Mouse (Mus musculus) brain, embryonic 14.5 days (tissue): ENCODE measurements around the gene Tex9. TPM values are rescaled to one million over a fixed set of nuclear protein-coding genes. Genes with fewer than 3 reads are reported as not detected.

Experiments used
- DNase-seq: peaks from one replicate; pipeline ENCODE4 v3.0.0-alpha.2; 2011; ENCODE audit warnings: low read depth
- CTCF ChIP-seq: fragments of 200-500 bp; IDR thresholded peaks from 2 replicates; pipeline ENCODE4 v1.5.1; 2012; ENCODE audit warnings: inconsistent platforms, mild to moderate bottlenecking, moderate library complexity, borderline replicate concordance; ENCODE audit not compliant: insufficient read depth, insufficient read length; ENCODE audit errors: extremely low read depth
- POLR2A ChIP-seq: fragments of 200-500 bp; IDR thresholded peaks from 2 replicates; pipeline ENCODE4 v1.6.1; 2012; ENCODE audit warnings: mild to moderate bottlenecking, inconsistent platforms, borderline replicate concordance; ENCODE audit not compliant: poor library complexity, insufficient read depth, insufficient read length, severe bottlenecking; ENCODE audit errors: extremely low read depth
- polyA plus RNA-seq: library from polyadenylated mRNA; depleted of rRNA; stranded (reverse); fragments of >200 nt; gene quantifications from 2 replicates; pipeline ENCODE4 v1.2.3, GENCODE M21; 2012; rRNA removed

Gene Tex9
- polyA plus RNA-seq: 31.0 and 33.1 TPM in 2 replicates

GRCm38 (mm10) chr9:72492194-72492565 lies at the start of gene Tex9:
TSS of gene Tex9 (minus strand) at chr9:72492212.
- no peak for TF ChIP-seq POLR2A
- TF ChIP-seq CTCF: no peak
- DNase-seq: no peak

GRCm38 (mm10) chr9:72537086-72537485 lies 45.1 kb upstream of the Tex9 start:
- TF ChIP-seq POLR2A (no peak), CTCF (no peak)
- DNase-seq: no peak

- TF ChIP-seq POLR2A (no peak), CTCF (no peak)
- DNase-seq: no peak
Measured at GRCm38 (mm10) chr9:72535394-72535793, 43.4 kb upstream of the Tex9 start.

GRCm38 (mm10) chr9:72534985-72535384 lies 43.0 kb upstream of the Tex9 start:
- no peak for DNase-seq
- no peak for TF ChIP-seq CTCF
- no peak for TF ChIP-seq POLR2A

GRCm38 (mm10) chr9:72533089-72533415 lies 41.0 kb upstream of the Tex9 start:
- no peak for TF ChIP-seq POLR2A

GRCm38 (mm10) chr9:72532381-72533088 lies 40.5 kb upstream of the Tex9 start:
- DNase-seq: peak; percentile 91
- no peak for TF ChIP-seq POLR2A
- TF ChIP-seq CTCF: no peak

More at GRCm38 (mm10) chr9:72533089-72533415, 41.0 kb upstream of the Tex9 start:
- no peak for DNase-seq

GRCm38 (mm10) chr9:72531996-72532380 lies 40.0 kb upstream of the Tex9 start, which contains the start of gene Rfx7:
TSS of gene Rfx7 (plus strand) at chr9:72532240.
- DNase-seq: peak; percentile 93
- TF ChIP-seq CTCF (no peak), POLR2A (peak; percentile 91)

GRCm38 (mm10) chr9:72531291-72531995 lies 39.4 kb upstream of the Tex9 start:
- peak; percentile 62; the same call in 1 of the 2 replicates for TF ChIP-seq POLR2A
- TF ChIP-seq CTCF: no peak
- peak; percentile 99 for DNase-seq

- DNase-seq: no peak
- TF ChIP-seq CTCF (no peak), POLR2A (no peak)
Measured at GRCm38 (mm10) chr9:72530824-72531223, 38.8 kb upstream of the Tex9 start.

GRCm38 (mm10) chr9:72530237-72530636 lies 38.2 kb upstream of the Tex9 start:
- TF ChIP-seq POLR2A (no peak), CTCF (peak; percentile 100)
- DNase-seq: peak; percentile 96

- TF ChIP-seq POLR2A (no peak), CTCF (no peak)
- DNase-seq: no peak
Measured at GRCm38 (mm10) chr9:72526091-72526490, 34.1 kb upstream of the Tex9 start.

GRCm38 (mm10) chr9:72520849-72521248 lies 28.8 kb upstream of the Tex9 start:
- no peak for TF ChIP-seq POLR2A
- no peak for TF ChIP-seq CTCF
- no peak for DNase-seq
